In genomic region chr15:83227559-83227958, GRCm38 (mm10) we compare ENCODE assay signal across 26 mouse cellular contexts. TPM values are rescaled to one million over a fixed set of nuclear protein-coding genes. Genes with fewer than 3 reads are reported as not detected.
"Had no signal": no experiment of that assay in that cellular context is flagged by ENCODE, and none has a peak within 500 bp of the region (broad histone marks: within the 10 kb centered on the region; RNA-seq: fewer than 3 reads in every experiment).

No protein-coding gene starts in this region.

- DNase-seq: gastrocnemius, postnatal 14 days; gastrocnemius, postnatal 36 days; heart, postnatal 14 days; heart, postnatal 36 days; kidney, adult 11 months; kidney, adult 2 months; kidney, adult 9 months; kidney, postnatal 14 days; kidney, postnatal 36 days; layer of hippocampus, adult 9-11 months; layer of hippocampus, postnatal 36 days; left cerebral cortex, postnatal 4 days had no signal

- H3K36me3 ChIP-seq: heart, embryonic 13.5 days; heart, embryonic 15.5 days; hindbrain, embryonic 13.5 days; hindbrain, embryonic 15.5 days; kidney, embryonic 15.5 days; limb, embryonic 13.5 days; limb, embryonic 15.5 days; liver, embryonic 12.5 days had no signal

- H3K4me3 ChIP-seq: heart, embryonic 13.5 days; heart, embryonic 15.5 days; hindbrain, embryonic 13.5 days; hindbrain, embryonic 15.5 days; kidney, embryonic 15.5 days; limb, embryonic 13.5 days; limb, embryonic 15.5 days; liver, embryonic 12.5 days had no signal

- ATAC-seq: hindbrain, postnatal 0 days; intestine, embryonic 16.5 days; liver, embryonic 12.5 days had no signal

- H3K9ac ChIP-seq: heart, embryonic 13.5 days; heart, embryonic 15.5 days; hindbrain, embryonic 13.5 days; hindbrain, embryonic 15.5 days; kidney, embryonic 15.5 days; limb, embryonic 13.5 days; limb, embryonic 15.5 days; liver, embryonic 12.5 days had no signal

- H3K4me2 ChIP-seq: heart, embryonic 11.5 days; heart, embryonic 13.5 days; heart, embryonic 15.5 days; hindbrain, embryonic 13.5 days; hindbrain, embryonic 15.5 days; kidney, embryonic 15.5 days; limb, embryonic 13.5 days; limb, embryonic 15.5 days; liver, embryonic 12.5 days had no signal

- H3K27me3 ChIP-seq: heart, embryonic 13.5 days; heart, embryonic 15.5 days; hindbrain, embryonic 13.5 days; hindbrain, embryonic 15.5 days; kidney, embryonic 15.5 days; limb, embryonic 13.5 days; limb, embryonic 15.5 days had no signal

- H3K9me3 ChIP-seq: heart, embryonic 13.5 days; heart, embryonic 15.5 days; hindbrain, embryonic 13.5 days; hindbrain, embryonic 15.5 days; kidney, embryonic 15.5 days; limb, embryonic 13.5 days; limb, embryonic 15.5 days; liver, embryonic 12.5 days had no signal

- H3K27ac ChIP-seq: heart, embryonic 13.5 days; heart, embryonic 15.5 days; hindbrain, embryonic 13.5 days; hindbrain, embryonic 15.5 days; hindbrain, postnatal 0 days; kidney, embryonic 15.5 days; kidney, postnatal 0 days; limb, embryonic 13.5 days; limb, embryonic 15.5 days; liver, embryonic 12.5 days had no signal

RNA-seq across cellular contexts. Expression of gene A4galt, which starts 24.0 kb away (rescaled TPM):
- total RNA-seq: hematopoietic stem cell, adult 5-6 weeks had no signal
- polyA plus RNA-seq: limb, embryonic 11.5 days had no signal
